Mouse (Mus musculus) kidney, adult 2 months (tissue): ENCODE results near the gene Rnaseh2b.

ENCODE experiments used
- CTCF ChIP-seq: fragments of 200-500 bp; conservative IDR thresholded peaks from 2 replicates; pipeline ENCODE4 v1.5.1; 2011; ENCODE audit warnings: low read depth, mild to moderate bottlenecking, control low read depth, low read length, moderate library complexity, mixed read lengths; ENCODE audit not compliant: insufficient read depth, insufficient read length
- POLR2A ChIP-seq: fragments of 200-500 bp; IDR thresholded peaks from one replicate; pipeline ENCODE4 v1.6.1; 2011; ENCODE audit warnings: low read depth, low read length, control low read depth

DNA sequence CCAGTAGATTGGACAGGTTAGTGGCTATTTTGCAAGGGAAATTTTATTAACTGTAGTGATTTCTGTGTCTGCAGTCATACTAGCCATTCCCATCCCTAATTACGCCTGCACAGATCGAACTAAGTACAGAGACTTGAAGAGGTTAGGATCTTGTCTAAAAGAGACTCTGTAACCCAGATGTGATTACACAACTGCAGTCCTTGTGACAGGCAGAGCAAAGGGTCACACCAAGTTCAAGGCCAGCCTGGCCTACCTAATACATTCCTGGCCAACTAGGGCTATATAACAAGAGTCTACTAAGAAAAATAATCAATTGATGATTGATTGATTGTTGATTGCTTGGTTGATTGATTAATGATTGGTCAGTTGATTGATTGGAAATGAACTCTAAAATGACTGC, 43.1 kb upstream of the Rnaseh2b start:
- TF ChIP-seq POLR2A, result no peak
- no peak for TF ChIP-seq CTCF
